Mouse (Mus musculus): ENCODE measurements around the gene Atp2a3.

The Atp2a3 gene

GRCm38 (mm10) chr11:73007698-73008481 lies 46.9 kb downstream of the Atp2a3 start:
- DNase-seq = peak; percentile 45

- no peak for DNase-seq
These were observed 47.9 kb downstream of the Atp2a3 start for GRCm38 (mm10) chr11:73008826-73009225.

DNA sequence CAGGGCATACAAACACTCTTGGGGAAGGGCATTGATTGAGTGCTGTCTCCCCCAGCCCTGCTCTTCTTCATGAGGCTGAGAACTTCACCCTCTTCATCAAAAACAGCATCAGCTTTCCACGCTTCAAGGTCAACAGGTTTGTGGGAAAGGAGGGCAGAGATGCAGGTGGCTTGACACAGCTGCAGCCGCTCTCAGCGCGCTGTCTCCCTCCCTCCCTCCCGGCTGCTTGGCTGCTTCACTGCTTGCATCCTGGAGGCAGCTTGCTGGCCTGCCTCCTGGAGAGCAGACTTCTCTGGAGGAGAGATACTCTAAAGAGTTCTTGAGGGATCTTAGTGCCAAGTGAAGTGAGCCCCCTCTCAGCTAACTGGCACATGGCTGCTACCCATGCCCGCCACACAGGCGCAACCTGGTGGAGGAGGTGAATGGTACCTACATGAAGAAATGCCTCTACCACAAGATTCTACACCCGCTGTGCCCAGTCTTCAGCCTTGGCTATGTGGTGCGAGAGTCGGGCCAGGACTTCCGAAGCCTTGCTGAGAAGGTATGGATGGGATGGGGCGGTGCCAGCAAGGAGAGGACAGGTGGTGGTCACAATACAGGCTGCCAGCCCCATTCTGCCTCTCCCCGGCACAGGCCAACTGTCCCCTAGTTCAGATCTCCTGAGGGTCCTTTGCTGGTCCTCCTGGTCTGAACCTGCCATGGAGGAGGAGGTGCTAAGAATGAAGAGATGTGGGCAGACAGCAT lies 48.7 kb downstream of the Atp2a3 start:
- DNase-seq = peak; percentile 77

GRCm38 (mm10) chr11:73013981-73014380 lies 53.0 kb downstream of the Atp2a3 start:
- DNase-seq = peak; percentile 36

DNA sequence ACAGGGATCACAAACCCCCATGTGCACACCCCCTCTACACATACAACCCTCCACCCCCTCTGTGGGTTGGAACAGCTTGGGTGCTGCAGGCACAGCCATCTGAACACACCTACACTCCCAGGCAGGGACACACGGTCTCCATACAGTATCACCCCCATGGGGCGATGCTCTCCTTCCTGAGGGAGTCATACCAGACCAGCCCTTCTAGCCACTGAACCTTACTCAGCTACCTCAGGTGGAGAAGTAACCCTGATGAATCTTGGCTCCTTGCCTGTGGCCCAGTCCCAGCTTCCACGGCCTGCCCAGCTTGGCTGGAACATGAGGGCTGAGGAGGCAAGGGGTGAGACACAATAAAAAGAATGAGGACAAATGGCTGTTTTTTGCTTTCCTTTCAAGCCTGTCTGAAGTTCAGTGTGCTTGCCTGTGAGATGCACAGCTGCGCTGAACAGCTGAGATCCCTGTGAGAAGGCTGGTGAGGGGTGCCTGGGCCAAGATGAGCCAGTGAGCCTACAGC lies 53.9 kb downstream of the Atp2a3 start:
- peak; percentile 78 for DNase-seq

GRCm38 (mm10) chr11:73015391-73016102 lies 54.6 kb downstream of the Atp2a3 start:
- peak; percentile 73 for DNase-seq

GRCm38 (mm10) chr11:73016103-73016420 lies 55.1 kb downstream of the Atp2a3 start:
- DNase-seq = no peak

DNA sequence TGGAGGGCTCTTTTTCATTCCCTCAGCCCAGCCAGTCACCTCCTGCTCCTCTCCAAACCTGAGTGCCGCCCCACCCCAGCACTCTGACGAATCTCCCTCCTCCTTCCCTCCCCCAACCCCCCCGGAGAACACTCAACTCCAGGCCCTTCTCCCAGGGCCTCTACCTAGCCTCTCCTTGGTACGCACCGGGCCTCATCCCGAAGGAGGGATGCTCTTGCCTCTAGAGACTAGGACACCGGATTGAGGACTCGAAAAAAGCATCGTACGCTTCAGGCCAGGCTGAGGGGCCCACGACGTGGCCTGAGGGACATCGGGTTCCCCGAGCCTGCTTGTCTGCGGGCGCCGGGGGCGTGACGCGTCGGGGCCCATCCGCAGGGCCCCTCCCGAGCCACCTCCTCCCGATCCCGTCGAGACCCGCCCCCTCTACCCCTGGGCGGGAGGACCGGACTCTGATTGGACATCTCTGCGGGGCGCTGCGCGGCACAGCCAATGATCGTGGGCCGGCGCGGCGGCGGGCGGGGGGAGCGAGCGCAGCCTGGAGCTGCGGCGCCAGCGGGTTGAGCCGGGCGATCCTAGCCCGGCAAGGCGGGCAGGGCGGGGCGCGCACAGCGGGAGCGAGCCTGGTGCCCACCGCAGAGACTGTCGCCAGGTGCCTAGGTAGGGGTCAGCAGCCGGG lies 57.6 kb downstream of the Atp2a3 start, which contains the start of gene Camkk1:
TSS of gene Camkk1 (plus strand) at position 538 of the 676 bp plus-strand sequence.
- DNase-seq = peak; percentile 97

DNA sequence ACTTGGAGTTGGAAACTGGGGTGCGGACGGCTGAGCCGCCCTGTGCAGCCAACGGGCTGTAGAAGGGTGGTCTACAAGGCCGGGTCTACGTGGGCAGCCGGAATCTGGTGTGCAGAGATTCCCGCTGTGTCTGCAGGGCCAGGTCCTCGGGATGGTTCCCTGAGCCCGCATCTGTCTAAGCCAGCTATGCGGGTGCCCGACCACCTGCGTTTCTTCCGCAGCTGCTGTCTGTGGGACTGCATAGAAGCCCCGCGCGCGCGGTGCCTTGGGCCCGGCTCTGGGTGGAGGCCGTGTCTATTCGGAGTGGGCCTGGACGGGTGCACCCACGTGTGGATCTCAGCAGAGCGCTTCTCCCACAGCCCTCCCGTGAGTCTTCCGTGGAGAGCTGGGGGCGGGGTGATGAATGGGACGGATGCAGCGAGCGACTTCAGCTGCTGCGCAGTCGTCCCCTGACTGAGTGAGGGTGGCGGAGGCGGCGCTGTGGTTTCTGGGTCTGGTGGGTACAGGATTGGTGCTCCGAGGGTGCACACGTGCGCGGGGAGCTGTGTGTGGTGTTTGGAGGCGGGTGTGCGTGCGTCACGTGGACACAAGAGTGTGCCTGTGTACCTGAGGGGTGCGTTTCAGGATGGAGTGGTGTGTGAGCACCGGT lies 58.3 kb downstream of the Atp2a3 start:
- DNase-seq = peak; percentile 68

DNA sequence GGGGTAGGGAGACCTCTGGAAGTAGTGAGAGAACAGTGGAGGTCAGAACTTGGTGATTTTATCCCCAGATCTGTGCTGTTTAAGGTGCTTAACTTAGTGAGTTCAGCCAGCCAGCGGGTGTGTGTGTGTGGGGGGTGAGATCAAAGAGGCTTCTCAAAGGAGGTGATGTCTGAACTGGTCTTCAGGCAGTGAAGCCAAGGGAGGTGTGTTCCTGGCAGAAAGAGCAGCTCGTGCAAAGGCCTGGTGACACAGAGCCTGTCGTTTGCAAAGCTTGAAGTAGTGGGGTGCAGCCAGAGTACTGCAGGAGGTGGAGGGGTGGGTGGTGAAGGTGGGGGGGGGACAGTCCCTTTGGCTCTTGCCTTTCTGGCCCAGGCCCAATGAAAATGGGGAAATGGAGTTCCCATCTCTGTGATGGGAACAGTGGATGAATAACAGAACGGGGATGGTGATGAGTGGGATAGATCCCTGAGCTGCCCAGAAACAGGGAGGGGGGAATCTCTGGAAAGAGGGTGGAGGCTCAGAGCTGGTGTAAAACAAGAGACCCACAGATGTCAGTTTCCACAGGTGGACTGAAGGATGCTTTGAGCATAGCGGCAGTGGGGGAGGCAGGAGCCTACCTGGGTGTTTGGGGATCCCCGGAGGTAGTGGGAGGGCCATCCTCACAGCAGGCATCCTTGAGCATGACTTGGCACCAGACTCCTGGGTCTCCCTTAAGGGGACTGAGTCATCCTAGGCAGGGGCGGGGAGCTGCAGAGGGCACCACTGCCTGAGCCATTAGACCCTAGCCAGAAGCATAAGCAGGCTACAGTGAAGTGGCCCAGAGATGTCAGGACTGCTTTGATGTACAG lies 60.2 kb downstream of the Atp2a3 start:
- no peak for DNase-seq

DNA sequence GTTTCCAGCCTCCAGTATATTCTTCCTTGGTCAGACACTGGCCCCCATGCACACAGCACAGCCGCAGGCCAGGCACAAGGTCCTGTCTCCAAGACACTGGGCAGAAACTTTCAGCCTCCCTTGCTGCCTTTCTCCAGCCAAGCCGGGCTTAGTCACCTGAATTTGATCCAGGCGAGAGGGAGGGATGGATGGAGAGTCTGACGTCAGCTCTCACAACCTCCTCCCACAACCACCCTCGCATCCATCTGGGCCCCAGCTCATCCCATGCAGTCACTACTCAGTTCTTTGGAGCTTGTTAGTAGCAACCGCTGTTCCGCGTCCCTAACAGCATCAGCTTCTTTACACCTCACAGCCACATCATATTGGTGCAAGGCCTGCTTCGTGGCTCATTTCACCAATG lies 62.1 kb downstream of the Atp2a3 start:
- peak; percentile 66 for DNase-seq

- DNase-seq = no peak
These were observed 62.9 kb downstream of the Atp2a3 start for GRCm38 (mm10) chr11:73023827-73024226.

DNA sequence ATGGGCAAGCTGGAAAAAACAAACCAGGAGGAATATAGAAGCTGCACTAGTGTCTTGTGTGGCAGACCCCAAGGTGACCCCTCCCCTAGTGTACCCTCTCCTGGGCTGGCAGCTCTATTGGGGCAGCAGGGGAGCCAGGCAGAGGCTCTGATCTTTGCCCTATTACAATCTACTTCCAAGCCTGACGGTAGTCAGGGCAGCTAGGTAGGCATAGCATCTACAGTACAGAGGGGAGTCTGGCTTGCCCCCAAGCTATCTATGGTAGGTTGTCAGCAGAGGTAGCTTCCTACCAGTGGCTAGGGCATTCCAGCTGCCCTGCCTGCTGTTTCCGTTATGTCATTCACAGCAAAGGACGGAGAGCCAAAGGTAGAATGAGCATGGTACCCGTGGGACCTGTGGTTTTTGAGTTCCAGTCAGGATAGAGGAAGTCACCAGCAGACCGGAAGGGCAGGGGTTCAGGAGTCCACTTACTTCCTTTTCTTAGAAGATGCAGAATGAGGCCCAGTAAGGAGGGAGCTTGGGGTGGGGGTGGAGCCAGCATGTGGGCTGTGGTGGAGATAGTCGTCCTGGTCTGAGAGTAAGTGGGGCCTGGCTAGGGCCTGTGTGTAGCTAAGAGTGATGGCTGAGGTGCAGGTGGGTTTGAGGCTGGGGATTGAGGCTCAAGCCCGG lies 63.4 kb downstream of the Atp2a3 start:
- no peak for DNase-seq

GRCm38 (mm10) chr11:73026961-73027360 lies 66.0 kb downstream of the Atp2a3 start:
- DNase-seq = no peak

- peak; percentile 84 for DNase-seq
These were observed 70.0 kb downstream of the Atp2a3 start for GRCm38 (mm10) chr11:73030821-73031498.

- no peak for DNase-seq
These were observed 70.6 kb downstream of the Atp2a3 start for GRCm38 (mm10) chr11:73031536-73031935.

DNA sequence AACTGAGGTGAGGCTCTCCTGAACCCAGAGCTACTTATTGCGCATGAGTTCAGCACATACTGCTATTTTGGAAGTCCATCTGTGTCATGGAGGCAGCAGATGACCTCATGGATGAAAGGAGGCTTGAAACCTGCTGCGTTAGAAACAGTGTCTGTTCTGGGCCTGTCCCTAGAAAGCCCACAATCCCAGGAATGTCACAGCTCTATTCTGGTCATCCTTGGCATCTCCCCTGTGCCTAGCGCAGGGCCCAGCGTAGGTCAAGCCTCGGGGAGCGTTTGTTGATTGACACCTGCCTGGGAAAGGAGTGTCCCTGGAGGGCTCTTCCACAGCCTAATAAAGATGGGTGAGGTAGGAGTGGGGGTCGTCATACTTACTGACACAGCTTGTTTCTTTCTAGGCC lies 75.1 kb downstream of the Atp2a3 start:
- DNase-seq = no peak

- no peak for DNase-seq
These were observed 75.9 kb downstream of the Atp2a3 start for GRCm38 (mm10) chr11:73036889-73037288.

GRCm38 (mm10) chr11:73037691-73038090 lies 76.7 kb downstream of the Atp2a3 start:
- DNase-seq = no peak
